Mouse (Mus musculus) testis, adult 2 months (tissue): ENCODE results near the gene Tnrc6b.

Experiments used
- CTCF ChIP-seq: fragments of 200-500 bp; IDR thresholded peaks from 2 replicates; pipeline ENCODE4 v1.5.1; 2012; ENCODE audit warnings: low read depth, mild to moderate bottlenecking, inconsistent platforms, low read length, moderate library complexity; ENCODE audit not compliant: control insufficient read depth, insufficient read depth, insufficient replicate concordance
- POLR2A ChIP-seq: fragments of 200-500 bp; IDR thresholded peaks from 2 replicates; pipeline ENCODE4 v1.6.1; 2012; ENCODE audit warnings: low read depth, mild to moderate bottlenecking, inconsistent platforms, low read length, moderate library complexity; ENCODE audit not compliant: control insufficient read depth

DNA sequence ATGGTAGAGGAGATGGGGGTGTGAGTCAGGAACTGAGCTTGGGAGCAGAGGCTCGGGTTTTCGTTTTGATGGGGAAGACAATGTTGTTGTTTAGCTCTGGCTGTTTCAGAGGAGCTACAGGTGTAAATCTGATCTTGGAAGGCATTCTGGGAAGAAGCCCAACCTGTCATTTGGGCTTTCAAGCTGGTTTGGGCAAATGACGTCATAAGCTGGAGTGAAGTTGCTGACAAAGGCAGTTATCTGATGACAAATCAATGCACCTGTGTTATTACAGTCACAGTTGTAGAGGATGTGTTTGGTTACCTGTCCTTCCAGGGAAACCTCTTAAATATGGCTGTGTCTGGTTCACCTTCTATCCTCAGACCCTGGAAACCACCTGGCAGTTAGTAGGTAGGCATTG, 125.1 kb downstream of the Tnrc6b start:
- TF ChIP-seq CTCF (no peak), POLR2A (no peak)
